21 mouse cellular contexts compared by ENCODE assay signal in the genomic region with DNA sequence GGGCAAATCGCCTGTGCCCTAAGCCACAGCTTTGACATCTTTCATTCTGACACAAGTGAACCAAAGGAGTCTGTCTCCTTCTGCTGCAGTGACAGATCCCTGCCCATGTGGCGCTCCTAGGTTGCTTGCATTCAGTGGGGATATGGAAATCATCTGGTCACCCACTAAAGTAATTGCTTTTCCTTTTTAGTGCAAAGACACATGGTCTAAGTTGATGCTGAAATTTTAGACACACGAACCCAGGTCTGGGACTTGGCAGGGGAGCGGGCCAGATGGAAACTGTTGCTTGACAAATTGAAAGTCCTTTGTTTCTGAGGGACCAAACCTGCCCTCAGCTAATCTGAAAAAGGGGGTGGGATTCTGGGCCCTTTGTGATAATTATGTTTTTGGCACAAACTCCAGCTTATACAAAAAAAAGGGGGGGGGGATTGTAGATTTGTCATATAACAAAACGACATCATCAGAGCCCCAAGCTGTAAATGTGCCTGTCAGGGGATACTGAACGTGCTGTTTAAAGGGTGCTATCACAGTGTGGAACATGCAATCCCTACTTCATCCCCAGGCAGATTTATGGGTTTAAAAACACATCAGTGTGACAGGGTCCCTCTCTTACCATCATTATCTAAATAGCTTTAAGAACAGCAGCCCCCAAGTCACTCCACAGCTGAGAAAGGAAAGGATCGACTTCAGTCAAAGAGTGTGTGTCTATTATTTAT.
DNase-seq lines count a peak whose midpoint lies in the region; ATAC-seq lines count a peak whose summit lies in the region.
"Had no signal": no experiment of that assay in that cellular context is flagged by ENCODE, and none has a peak within 500 bp of the region (broad histone marks: within the 10 kb centered on the region; RNA-seq: fewer than 3 reads in every experiment).

No protein-coding gene starts in this region.

- H3K9me3 ChIP-seq in forebrain, embryonic 13.5 days (replicated peaks), result no peaks in the 10 kb centered on the region
- H3K9me3 ChIP-seq in forebrain, embryonic 10.5 days, result no peaks in the 10 kb centered on the region
- no peaks in the 10 kb centered on the region for H3K9me3 ChIP-seq in lung, embryonic 15.5 days
- H3K9me3 ChIP-seq in embryonic facial prominence, embryonic 10.5 days, result no peaks in the 10 kb centered on the region
- H3K9me3 ChIP-seq in limb, embryonic 12.5 days, result no peaks in the 10 kb centered on the region
- no peaks in the 10 kb centered on the region for H3K9me3 ChIP-seq in hindbrain, embryonic 10.5 days
- H3K9me3 ChIP-seq: embryonic facial prominence, embryonic 12.5 days; hindbrain, embryonic 15.5 days; liver, embryonic 12.5 days; neural tube, embryonic 13.5 days had no signal

- H3K9ac ChIP-seq in forebrain, embryonic 13.5 days, result no peak overlapping the region
- no peak overlapping the region for H3K9ac ChIP-seq in lung, embryonic 15.5 days
- H3K9ac ChIP-seq in limb, embryonic 12.5 days (replicated peaks), result no peak overlapping the region; the same call in 1 of the 2 replicates
- H3K9ac ChIP-seq: embryonic facial prominence, embryonic 12.5 days; hindbrain, embryonic 15.5 days; liver, embryonic 12.5 days; neural tube, embryonic 13.5 days had no signal

- no peak overlapping the region for H3K4me3 ChIP-seq in forebrain, embryonic 13.5 days
- H3K4me3 ChIP-seq in forebrain, embryonic 10.5 days, result no peak overlapping the region
- no peak overlapping the region for H3K4me3 ChIP-seq in lung, embryonic 15.5 days
- H3K4me3 ChIP-seq in embryonic facial prominence, embryonic 10.5 days, result no peak overlapping the region
- H3K4me3 ChIP-seq in limb, embryonic 12.5 days (replicated peaks), result no peak overlapping the region
- no peak overlapping the region for H3K4me3 ChIP-seq in hindbrain, embryonic 10.5 days
- H3K4me3 ChIP-seq: embryonic facial prominence, embryonic 12.5 days; gastrocnemius, adult 2 months; hindbrain, embryonic 15.5 days; liver, embryonic 12.5 days; neural tube, embryonic 13.5 days had no signal

- H3K27me3 ChIP-seq in forebrain, embryonic 13.5 days, result no peaks in the 10 kb centered on the region
- no peaks in the 10 kb centered on the region for H3K27me3 ChIP-seq in forebrain, embryonic 10.5 days (ENCODE audit: poor library complexity, severe bottlenecking)
- no peaks in the 10 kb centered on the region for H3K27me3 ChIP-seq in lung, embryonic 15.5 days
- H3K27me3 ChIP-seq in embryonic facial prominence, embryonic 10.5 days (replicated peaks; ENCODE audit: low read depth, poor library complexity, severe bottlenecking), result no peaks in the 10 kb centered on the region
- no peaks in the 10 kb centered on the region for H3K27me3 ChIP-seq in limb, embryonic 12.5 days
- no peaks in the 10 kb centered on the region for H3K27me3 ChIP-seq in hindbrain, embryonic 10.5 days (ENCODE audit: insufficient read depth, poor library complexity, severe bottlenecking)
- H3K27me3 ChIP-seq: embryonic facial prominence, embryonic 12.5 days; hindbrain, embryonic 15.5 days; liver, embryonic 12.5 days; neural tube, embryonic 13.5 days had no signal

- ATAC-seq in forebrain, embryonic 13.5 days, result peak; percentile 62
- ATAC-seq in lung, embryonic 15.5 days (ENCODE audit: borderline replicate concordance, extremely low read depth, low FRiP score, low TSS enrichment), result peak; percentile 35; the same call in 1 of the 2 replicates
- no peak for ATAC-seq in limb, embryonic 12.5 days (ENCODE audit: insufficient number of reproducible peaks, insufficient read depth, low FRiP score, low TSS enrichment, low read depth)
- ATAC-seq in erythroblast, adult 5-6 weeks (replicated peaks; ENCODE audit: low FRiP score, poor library complexity, severe bottlenecking), result no peak
- ATAC-seq: liver, embryonic 12.5 days had no signal

- H3K36me3 ChIP-seq in forebrain, embryonic 13.5 days (ENCODE audit: poor library complexity, severe bottlenecking), result peaks cover 10% of the 10 kb centered on the region; the same call in 1 of the 2 replicates
- peaks cover 11% of the 10 kb centered on the region for H3K36me3 ChIP-seq in forebrain, embryonic 10.5 days (replicated peaks)
- no peaks in the 10 kb centered on the region for H3K36me3 ChIP-seq in lung, embryonic 15.5 days
- no peaks in the 10 kb centered on the region; the same call in 1 of the 2 replicates for H3K36me3 ChIP-seq in embryonic facial prominence, embryonic 10.5 days (replicated peaks)
- peaks cover 41% of the 10 kb centered on the region for H3K36me3 ChIP-seq in limb, embryonic 12.5 days
- H3K36me3 ChIP-seq in hindbrain, embryonic 10.5 days, result no peaks in the 10 kb centered on the region
- H3K36me3 ChIP-seq: embryonic facial prominence, embryonic 12.5 days; hindbrain, embryonic 15.5 days; liver, embryonic 12.5 days; neural tube, embryonic 13.5 days had no signal

- H3K4me2 ChIP-seq in forebrain, embryonic 13.5 days, result no peak overlapping the region
- H3K4me2 ChIP-seq in lung, embryonic 15.5 days, result no peak overlapping the region
- no peak overlapping the region for H3K4me2 ChIP-seq in limb, embryonic 12.5 days
- H3K4me2 ChIP-seq: embryonic facial prominence, embryonic 12.5 days; hindbrain, embryonic 15.5 days; liver, embryonic 12.5 days; neural tube, embryonic 13.5 days had no signal

- DNase-seq in forebrain, embryonic 10.5 days (ENCODE audit: extremely low spot score, low spot score), result no peak
- DNase-seq in lung, postnatal 25 days (ENCODE audit: low spot score), result no peak
- peak; percentile 31 for DNase-seq in embryonic facial prominence, embryonic 10.5 days (ENCODE audit: low spot score)
- no peak for DNase-seq in hindbrain, embryonic 10.5 days (ENCODE audit: low spot score)
- DNase-seq: adrenal gland, postnatal 14 days; cerebellum, adult 8-10 months; gastrocnemius, adult 2 months; heart, adult 18-20 months; kidney, adult 11 months; lung, postnatal 10 days; right cerebral cortex, postnatal 25 days had no signal

- H3K4me1 ChIP-seq in forebrain, embryonic 13.5 days, result peaks cover 13% of the 10 kb centered on the region; the same call in 1 of the 2 replicates
- peaks cover 2% of the 10 kb centered on the region; the same call in 1 of the 2 replicates for H3K4me1 ChIP-seq in forebrain, embryonic 10.5 days
- H3K4me1 ChIP-seq in lung, embryonic 15.5 days, result peaks cover 18% of the 10 kb centered on the region
- H3K4me1 ChIP-seq in embryonic facial prominence, embryonic 10.5 days, result peaks cover 23% of the 10 kb centered on the region
- peaks cover 43% of the 10 kb centered on the region for H3K4me1 ChIP-seq in limb, embryonic 12.5 days (replicated peaks)
- H3K4me1 ChIP-seq in hindbrain, embryonic 10.5 days (replicated peaks), result 0 out of 2 replicates have a peak, but pooled peaks cover 5% of the 10 kb centered on the region
- H3K4me1 ChIP-seq: hindbrain, embryonic 15.5 days; liver, embryonic 12.5 days; neural tube, embryonic 13.5 days had no signal

- peak overlapping the region; percentile 45; the same call in 1 of the 2 replicates for H3K27ac ChIP-seq in forebrain, embryonic 13.5 days
- no peak overlapping the region for H3K27ac ChIP-seq in forebrain, embryonic 10.5 days
- peak overlapping the region; percentile 22; the same call in 1 of the 2 replicates for H3K27ac ChIP-seq in lung, embryonic 15.5 days
- peak overlapping the region; percentile 69 for H3K27ac ChIP-seq in embryonic facial prominence, embryonic 10.5 days (replicated peaks)
- peak overlapping the region; percentile 72 for H3K27ac ChIP-seq in limb, embryonic 12.5 days
- no peak overlapping the region for H3K27ac ChIP-seq in hindbrain, embryonic 10.5 days
- H3K27ac ChIP-seq: embryonic facial prominence, embryonic 12.5 days; gastrocnemius, adult 2 months; hindbrain, embryonic 15.5 days; kidney, postnatal 0 days; liver, embryonic 12.5 days; neural tube, embryonic 13.5 days; stomach, postnatal 0 days had no signal

- WGBS in forebrain, embryonic 13.5 days, result 59% methylated on average over 7 of the region's 7 CpGs
- WGBS in forebrain, embryonic 10.5 days, result 79% methylated on average over 7 of the region's 7 CpGs
- WGBS in lung, embryonic 15.5 days, result 36% methylated on average over 7 of the region's 7 CpGs
- 69% methylated on average over 7 of the region's 7 CpGs for WGBS in embryonic facial prominence, embryonic 10.5 days
- WGBS in limb, embryonic 12.5 days, result 22% methylated on average over 7 of the region's 7 CpGs
- WGBS in hindbrain, embryonic 10.5 days, result 73% methylated on average over 7 of the region's 7 CpGs

Comparison
In these comparisons a context has a peak if more than half of its experiments do, and no peak if none do; other contexts are left out.
1. H3K27ac ChIP-seq: peak in forebrain, embryonic 13.5 days (single experiment), lung, embryonic 15.5 days (single experiment), embryonic facial prominence, embryonic 10.5 days (single experiment) and limb, embryonic 12.5 days (single experiment); none in forebrain, embryonic 10.5 days (single experiment) and hindbrain, embryonic 10.5 days (single experiment).
2. ATAC-seq: peak in forebrain, embryonic 13.5 days (single experiment) and lung, embryonic 15.5 days (single experiment); none in limb, embryonic 12.5 days (single experiment) and erythroblast, adult 5-6 weeks (single experiment).